ENCODE assay signal across 25 mouse cellular contexts in genomic region chr8:61984941-61985340, GRCm38 (mm10). TPM values are rescaled to one million over a fixed set of nuclear protein-coding genes. Genes with fewer than 3 reads are reported as not detected.
A peak's percentile ranks its signal among the peaks of the same experiment; 100 is the strongest.
DNase-seq lines count a peak whose midpoint lies in the region; ATAC-seq lines count a peak whose summit lies in the region.
"Had no signal": no experiment of that assay in that cellular context is flagged by ENCODE, and none has a peak within 500 bp of the region (broad histone marks: within the 10 kb centered on the region; RNA-seq: fewer than 3 reads in every experiment).

No protein-coding gene starts in this region.

- H3K27ac ChIP-seq in intestine, embryonic 16.5 days (ENCODE audit: low read length) = no peak overlapping the region
- H3K27ac ChIP-seq: embryonic facial prominence, embryonic 15.5 days; forebrain, embryonic 10.5 days; forebrain, embryonic 15.5 days; hindbrain, embryonic 12.5 days had no signal

- H3K4me1 ChIP-seq in intestine, embryonic 16.5 days (ENCODE audit: control insufficient read depth, insufficient read depth, low read length) = no peaks in the 10 kb centered on the region
- H3K4me1 ChIP-seq: embryonic facial prominence, embryonic 15.5 days; forebrain, embryonic 15.5 days had no signal

- peak; percentile 46 to 83 for DNase-seq in adrenal gland, adult (ENCODE audit: inconsistent age in 2 of 2, low spot score in 1 of 2)
- no peak for DNase-seq in adrenal gland, postnatal 25 days
- peak; percentile 8 for DNase-seq in kidney, adult 9 months
- DNase-seq in kidney, adult 11 months = no peak
- peak; percentile 17 for DNase-seq in kidney, postnatal 14 days
- no peak for DNase-seq in kidney, postnatal 4 days
- DNase-seq: B cell, adult 2 months; cerebellum, adult 11 months; cerebellum, adult 8-10 months; cerebellum, postnatal 14 days; embryo, embryonic 11 days; heart, adult 18-20 months; heart, postnatal 10 days; heart, postnatal 4 days had no signal

- no peaks in the 10 kb centered on the region for H3K27me3 ChIP-seq in intestine, embryonic 16.5 days (replicated peaks; ENCODE audit: control insufficient read depth, insufficient read depth, low read length)
- H3K27me3 ChIP-seq: embryonic facial prominence, embryonic 15.5 days; forebrain, embryonic 15.5 days; hindbrain, embryonic 12.5 days had no signal

- H3K9me3 ChIP-seq in intestine, embryonic 16.5 days (ENCODE audit: control insufficient read depth, low read length) = no peaks in the 10 kb centered on the region
- H3K9me3 ChIP-seq: embryonic facial prominence, embryonic 15.5 days; forebrain, embryonic 10.5 days; forebrain, embryonic 15.5 days; G1E; heart, embryonic 10.5 days; hindbrain, embryonic 12.5 days had no signal

- H3K36me3 ChIP-seq in intestine, embryonic 16.5 days (ENCODE audit: control insufficient read depth, insufficient read depth, low read length) = no peaks in the 10 kb centered on the region
- H3K36me3 ChIP-seq: embryonic facial prominence, embryonic 15.5 days; forebrain, embryonic 10.5 days; forebrain, embryonic 15.5 days; G1E; heart, embryonic 10.5 days; hindbrain, embryonic 12.5 days had no signal

- no peak for ATAC-seq in intestine, embryonic 16.5 days
- ATAC-seq: CD4-positive, CD25-positive, alpha-beta regulatory T cell, adult 4 months; forebrain, embryonic 15.5 days; hindbrain, embryonic 16.5 days; inflammation-experienced regulatory T-cells, adult 6 months had no signal

- WGBS in intestine, embryonic 16.5 days = 67% methylated on average over 4 of the region's 4 CpGs

- H3K9ac ChIP-seq in intestine, embryonic 16.5 days (ENCODE audit: low read depth, low read length) = no peak overlapping the region
- H3K9ac ChIP-seq: embryonic facial prominence, embryonic 15.5 days; forebrain, embryonic 15.5 days; hindbrain, embryonic 12.5 days had no signal

- H3K4me3 ChIP-seq in intestine, embryonic 16.5 days (ENCODE audit: low read length) = no peak overlapping the region
- H3K4me3 ChIP-seq: embryonic facial prominence, embryonic 15.5 days; erythroblast, embryonic 14.5 days; forebrain, embryonic 10.5 days; forebrain, embryonic 15.5 days; heart, embryonic 10.5 days; hindbrain, embryonic 12.5 days had no signal

- H3K4me2 ChIP-seq in intestine, embryonic 16.5 days (ENCODE audit: low read depth, low read length) = no peak overlapping the region
- H3K4me2 ChIP-seq: embryonic facial prominence, embryonic 15.5 days; forebrain, embryonic 15.5 days; hindbrain, embryonic 12.5 days had no signal

RNA-seq across cellular contexts. Expression of gene Ddx60, which starts 57.1 kb away (rescaled TPM):
- total RNA-seq in adrenal gland, postnatal 25 days (2021) = 6.0 and 8.4 TPM in 2 replicates
- 0.64 and 1.1 TPM in 2 replicates for polyA plus RNA-seq in intestine, embryonic 16.5 days (2015; fragmentation: Nextera tagmentation; extraction: Ambion mirVana)
- polyA plus RNA-seq: erythroblast, embryonic 14.5 days; G1E had no signal

Comparison
In these comparisons a context has a peak if more than half of its experiments do, and no peak if none do; other contexts are left out.
1. DNase-seq: peak in adrenal gland, adult (2 of 2), kidney, adult 9 months (single experiment) and kidney, postnatal 14 days (single experiment); none in adrenal gland, postnatal 25 days (single experiment), kidney, adult 11 months (single experiment) and kidney, postnatal 4 days (0 of 2).